Mouse (Mus musculus): Measurements from ENCODE around the gene Fxyd1. TPM values are rescaled to one million over a fixed set of nuclear protein-coding genes. Genes with fewer than 3 reads are reported as not detected.

The Fxyd1 gene
- total and polyA plus RNA-seq, 3 experiments = 0.22 TPM; not detected in 2

DNA sequence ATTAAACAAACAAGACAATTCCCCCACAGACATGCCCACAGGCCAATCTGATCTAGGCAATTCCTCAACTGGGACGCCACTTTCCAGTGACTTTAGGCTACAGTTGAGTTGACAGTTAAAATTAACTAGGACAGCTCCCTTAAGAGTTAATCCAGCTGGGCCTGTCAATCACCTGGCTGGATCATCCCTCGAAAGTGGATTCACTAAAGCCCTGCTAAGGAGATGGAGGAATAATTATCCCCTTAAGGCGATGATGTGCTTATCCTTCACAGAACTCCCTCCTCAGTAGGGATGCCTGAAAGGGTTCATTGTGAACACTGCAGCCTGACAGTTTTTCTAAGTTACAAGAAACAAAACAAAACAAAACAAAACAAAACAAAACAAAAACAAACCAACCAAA is 23.6 kb upstream of the Fxyd1 start:
- H3K9ac ChIP-seq (ENCODE audit: control insufficient read depth, low read depth, low read length, poor library complexity, severe bottlenecking) = no peak overlapping the region
- no peak for TF ChIP-seq GATA1 (IDR thresholded peaks at IDR 0.05; ENCODE audit: low read depth, low read length)
- TF ChIP-seq MYB (IDR thresholded peaks at IDR 0.05; ENCODE audit: low read depth, low read length) = no peak
- no peak for TF ChIP-seq GABPA (IDR thresholded peaks at IDR 0.05; ENCODE audit: low read depth, low read length)
- TF ChIP-seq MEF2A (IDR thresholded peaks at IDR 0.05; ENCODE audit: extremely low read depth, insufficient replicate concordance, low read depth, low read length, poor library complexity, severe bottlenecking) = no peak
- no peak for TF ChIP-seq NRF1 (IDR thresholded peaks at IDR 0.05; ENCODE audit: insufficient read depth, low read depth, low read length, poor library complexity, severe bottlenecking)
- TF ChIP-seq ZMIZ1 (IDR thresholded peaks at IDR 0.05; ENCODE audit: low read depth, low read length) = no peak
- TF ChIP-seq NELFE (IDR thresholded peaks at IDR 0.05; ENCODE audit: low read depth, low read length) = no peak
- no peak for TF ChIP-seq HCFC1 (IDR thresholded peaks at IDR 0.05; ENCODE audit: low read depth, low read length)
- TF ChIP-seq TAL1 (IDR thresholded peaks at IDR 0.05; ENCODE audit: low read length) = no peak
- no peak for TF ChIP-seq UBTF (IDR thresholded peaks at IDR 0.05; ENCODE audit: borderline replicate concordance, insufficient read depth, low read depth, low read length)
- no peaks in the 10 kb centered on the region for H3K36me3 ChIP-seq (ENCODE audit: control insufficient read depth in 1 of 2, insufficient read depth in 2 of 2, low read length in 2 of 2)
- no peak for DNase-seq (ENCODE audit: low read depth, low spot score)
- H3K27me3 ChIP-seq (ENCODE audit: control insufficient read depth in 1 of 2, insufficient read depth in 2 of 2, low read length in 2 of 2) = peaks cover 3 to 11% of the 10 kb centered on the region in 2 experiments; a peak in 3 of 4 replicates
- H3K9me3 ChIP-seq (replicated peaks; ENCODE audit: insufficient read depth, low read length) = no peaks in the 10 kb centered on the region
- H3K4me3 ChIP-seq (ENCODE audit: control insufficient read depth in 1 of 2, insufficient read depth in 1 of 2, low read depth in 2 of 2, low read length in 2 of 2) = no peak overlapping the region
- H3K79me2 ChIP-seq (ENCODE audit: control insufficient read depth, insufficient read depth, low read length, poor library complexity) = no peaks in the 10 kb centered on the region
- H3K27ac ChIP-seq (ENCODE audit: control insufficient read depth, low read depth, low read length) = no peak overlapping the region
- H3K4me1 ChIP-seq (ENCODE audit: control insufficient read depth in 1 of 2, insufficient read depth in 2 of 2, low read length in 2 of 2) = no peaks in the 10 kb centered on the region

GRCm38 (mm10) chr7:31079670-31080069 is 22.7 kb upstream of the Fxyd1 start:
- Histone ChIP-seq H3K27ac (ENCODE audit: control insufficient read depth, low read depth, low read length) (no peak overlapping the region), H3K36me3 (ENCODE audit: control insufficient read depth in 1 of 2, insufficient read depth in 2 of 2, low read length in 2 of 2) (no peaks in the 10 kb centered on the region), H3K4me1 (ENCODE audit: control insufficient read depth in 1 of 2, insufficient read depth in 2 of 2, low read length in 2 of 2) (no peaks in the 10 kb centered on the region), H3K79me2 (ENCODE audit: control insufficient read depth, insufficient read depth, low read length, poor library complexity) (no peaks in the 10 kb centered on the region), H3K9ac (ENCODE audit: control insufficient read depth, low read depth, low read length, poor library complexity, severe bottlenecking) (no peak overlapping the region), H3K9me3 (replicated peaks; ENCODE audit: insufficient read depth, low read length) (no peaks in the 10 kb centered on the region), H3K27me3 (ENCODE audit: control insufficient read depth in 1 of 2, insufficient read depth in 2 of 2, low read length in 2 of 2) (peaks cover 3 to 9% of the 10 kb centered on the region in 2 experiments; a peak in 3 of 4 replicates), H3K4me3 (ENCODE audit: control insufficient read depth in 1 of 2, insufficient read depth in 1 of 2, low read depth in 2 of 2, low read length in 2 of 2) (no peak overlapping the region)
- DNase-seq (ENCODE audit: low read depth, low spot score) = no peak
- TF ChIP-seq TBP (IDR thresholded peaks at IDR 0.05; ENCODE audit: low read depth, low read length) = no peak
- TF ChIP-seq ZMIZ1 (IDR thresholded peaks at IDR 0.05; ENCODE audit: low read depth, low read length) = no peak
- TF ChIP-seq POLR2AphosphoS5 (IDR thresholded peaks at IDR 0.05; ENCODE audit: borderline replicate concordance, low read depth, low read length) = no peak
- TF ChIP-seq CHD2 (IDR thresholded peaks at IDR 0.05; ENCODE audit: low read length) = no peak
- no peak for TF ChIP-seq UBTF (IDR thresholded peaks at IDR 0.05; ENCODE audit: borderline replicate concordance, insufficient read depth, low read depth, low read length)
- no peak for TF ChIP-seq USF2 (IDR thresholded peaks at IDR 0.05; ENCODE audit: borderline replicate concordance in 1 of 2, insufficient read depth in 1 of 2, low read depth in 1 of 2, low read length in 2 of 2)
- no peak for TF ChIP-seq NRF1 (IDR thresholded peaks at IDR 0.05; ENCODE audit: insufficient read depth, low read depth, low read length, poor library complexity, severe bottlenecking)
- TF ChIP-seq JUND (IDR thresholded peaks at IDR 0.05; ENCODE audit: low read depth, low read length) = no peak
- TF ChIP-seq USF1 (IDR thresholded peaks at IDR 0.05; ENCODE audit: low read depth, low read length) = no peak
- no peak for TF ChIP-seq SMC3 (IDR thresholded peaks at IDR 0.05; ENCODE audit: low read depth, low read length)

Data from MEL (cell line).